Mouse (Mus musculus) cerebellum, postnatal 36 days (tissue): ENCODE results near the gene Slc9a5.

Experiments
- DNase-seq, 2 experiments: peaks; one replicate each; pipeline ENCODE4 v3.0.0; 2021 to 2022; ENCODE audit warnings: mixed read lengths in 2 of 2

Gene Slc9a5

DNA sequence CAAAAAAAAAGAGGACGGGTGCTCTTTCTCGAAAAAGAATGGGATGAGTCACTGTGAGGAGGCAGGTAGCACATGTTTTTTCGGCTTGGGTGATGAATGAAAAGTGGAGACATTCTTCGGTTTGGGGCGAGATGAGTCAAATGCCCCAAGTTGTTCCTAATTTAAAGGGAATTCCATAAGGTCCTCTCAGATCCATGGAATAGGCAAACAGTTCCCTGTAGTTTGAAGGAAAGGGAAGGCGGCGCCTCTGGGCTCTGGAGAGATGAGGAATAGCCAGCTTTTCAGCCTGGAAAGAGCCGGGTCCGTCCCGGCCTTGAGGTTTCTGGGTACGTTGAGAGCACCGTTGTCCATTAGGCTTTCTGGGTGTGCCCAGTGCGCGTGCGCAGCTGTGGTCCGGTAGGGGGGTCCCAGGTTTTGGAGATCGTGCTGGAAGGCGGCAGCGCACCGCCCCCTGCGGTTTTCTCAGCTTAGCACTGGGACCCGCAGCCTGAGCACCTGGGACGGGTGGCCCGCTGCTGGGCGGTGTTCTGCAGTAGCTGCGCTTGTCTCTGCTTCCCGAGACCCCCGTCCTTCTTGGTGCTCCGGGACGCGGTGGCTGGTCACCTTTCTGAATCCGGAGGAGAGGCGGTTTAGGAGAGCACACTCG lies at the start of gene Slc9a5:
Slc9a5 (plus strand) TSS at position 394 of the 646 bp plus-strand sequence.
- peak; percentile 67 to 68 for DNase-seq

DNA sequence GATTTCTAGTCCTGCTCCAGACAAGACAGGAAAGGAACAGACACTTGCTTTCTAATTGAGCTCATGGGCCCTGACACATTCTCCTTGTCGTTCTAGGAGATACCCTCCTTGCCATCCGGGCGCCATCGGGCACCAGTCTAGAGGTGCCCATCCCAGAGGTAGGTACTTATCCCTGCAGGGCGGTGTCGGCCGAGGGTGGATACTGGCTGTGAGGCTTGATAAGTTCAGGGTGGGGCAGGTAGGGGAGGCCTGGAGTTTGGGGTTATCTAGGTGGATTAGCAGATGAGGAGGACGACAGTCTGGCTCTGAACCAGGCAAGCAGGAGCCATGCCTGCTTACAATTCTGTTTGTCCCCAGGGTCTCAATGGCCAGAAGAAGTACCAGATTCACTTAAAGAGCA lies 48.7 kb upstream of the Slc9a5 start:
- no peak for DNase-seq

GRCm38 (mm10) chr8:105303396-105303795 lies 45.2 kb upstream of the Slc9a5 start:
- DNase-seq, result no peak

DNA sequence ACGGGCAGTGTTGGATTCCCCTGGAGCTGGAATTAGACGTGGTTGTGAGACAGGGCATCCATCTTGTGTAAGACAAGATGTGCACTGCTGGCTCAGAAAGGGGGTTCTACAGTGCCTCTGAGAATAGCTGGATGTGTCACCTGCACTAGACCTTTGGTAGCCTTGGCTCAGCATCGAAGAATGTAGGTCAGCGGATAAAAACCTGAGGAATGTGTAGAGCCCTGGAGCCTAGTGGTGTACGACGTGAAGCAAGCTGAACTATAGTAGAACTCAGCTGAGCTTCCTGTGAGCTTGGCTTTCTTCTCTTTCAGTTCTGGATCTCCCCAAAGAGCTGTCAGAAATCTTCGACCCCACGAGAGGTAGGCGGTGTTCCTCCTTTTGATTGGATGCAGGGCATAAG lies 44.8 kb upstream of the Slc9a5 start:
- DNase-seq, result no peak

- no peak for DNase-seq
These were observed 44.1 kb upstream of the Slc9a5 start for GRCm38 (mm10) chr8:105304325-105305210.

GRCm38 (mm10) chr8:105305211-105306145 lies 43.2 kb upstream of the Slc9a5 start, which contains the start of gene Elmo3:
TSS of gene Elmo3 (plus strand) at chr8:105305601.
- peak; percentile 75 to 79 for DNase-seq

- DNase-seq, result peak in 1 of 2 experiments; percentile 39
These were observed 42.4 kb upstream of the Slc9a5 start for GRCm38 (mm10) chr8:105306146-105306691.

- DNase-seq, result no peak
These were observed 41.0 kb upstream of the Slc9a5 start for GRCm38 (mm10) chr8:105307670-105308069.

- DNase-seq, result no peak
These were observed 40.2 kb upstream of the Slc9a5 start for GRCm38 (mm10) chr8:105308428-105308827.

GRCm38 (mm10) chr8:105309142-105309847 lies 39.3 kb upstream of the Slc9a5 start:
- DNase-seq, result peak; percentile 93 to 95

DNA sequence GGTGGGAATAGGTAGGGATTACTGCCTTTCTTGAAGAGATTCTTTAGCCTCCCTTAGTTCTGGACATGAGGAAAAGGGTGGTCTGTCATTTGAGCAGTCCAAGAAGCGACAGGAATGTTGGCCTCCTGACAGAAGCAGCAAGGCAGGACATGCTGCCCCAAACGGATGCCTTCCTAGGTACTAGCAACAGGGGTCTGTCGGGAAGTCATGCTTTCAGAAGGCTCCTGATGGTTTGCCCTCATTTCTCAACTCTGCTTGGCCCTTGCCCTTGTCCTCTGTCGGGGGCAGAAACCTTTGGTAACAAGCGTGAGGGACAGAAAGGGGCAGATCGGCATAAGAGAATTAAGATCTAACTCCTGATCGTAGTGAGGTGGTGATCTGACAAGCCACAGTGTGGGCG lies 38.5 kb upstream of the Slc9a5 start:
- DNase-seq, result peak in 1 of 2 experiments; percentile 46

- no peak for DNase-seq
These were observed 36.9 kb upstream of the Slc9a5 start for GRCm38 (mm10) chr8:105311718-105312117.

GRCm38 (mm10) chr8:105312891-105313481 lies 35.7 kb upstream of the Slc9a5 start:
- peak in 1 of 2 experiments; percentile 46 for DNase-seq

DNA sequence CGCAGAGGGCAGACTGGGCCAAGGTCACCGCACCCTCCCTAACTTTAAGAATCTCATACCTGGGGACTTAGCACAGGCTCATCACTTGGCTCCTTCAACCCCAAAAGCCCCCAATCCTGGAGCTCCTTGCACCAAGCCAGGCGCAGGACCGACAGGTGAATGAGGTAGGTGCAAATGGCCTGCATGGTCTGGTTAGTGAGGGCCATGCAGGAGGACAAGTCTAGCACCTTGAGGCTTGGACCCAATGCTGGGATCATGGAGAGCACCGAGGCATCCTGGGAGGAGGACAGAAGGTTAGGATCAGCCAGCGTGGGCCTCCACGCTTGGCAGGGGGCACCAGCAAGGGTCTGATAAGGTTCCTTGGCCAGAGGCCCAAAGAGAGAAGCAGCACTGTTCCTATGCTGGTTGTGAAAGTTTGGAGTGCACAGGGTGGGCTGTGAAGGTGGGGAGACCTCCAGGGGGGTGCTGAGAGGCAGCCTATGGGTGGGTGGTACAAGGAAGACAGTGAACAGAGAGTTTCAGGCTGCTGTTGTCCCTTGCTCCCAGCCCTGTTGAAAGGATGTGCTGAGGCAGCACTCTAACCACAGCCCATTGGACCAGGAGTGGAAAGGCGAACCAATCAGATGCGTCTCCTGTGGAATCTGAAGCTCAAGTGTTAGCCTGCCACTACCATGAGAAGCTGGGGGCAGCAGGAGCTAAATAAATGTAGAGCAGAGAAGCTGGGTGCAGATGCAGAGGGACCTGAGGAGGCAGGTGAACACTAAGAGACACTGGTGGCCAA lies 34.8 kb upstream of the Slc9a5 start:
- DNase-seq, result no peak

- DNase-seq, result peak; percentile 52 to 57
These were observed 33.4 kb upstream of the Slc9a5 start for GRCm38 (mm10) chr8:105315073-105315769.

DNA sequence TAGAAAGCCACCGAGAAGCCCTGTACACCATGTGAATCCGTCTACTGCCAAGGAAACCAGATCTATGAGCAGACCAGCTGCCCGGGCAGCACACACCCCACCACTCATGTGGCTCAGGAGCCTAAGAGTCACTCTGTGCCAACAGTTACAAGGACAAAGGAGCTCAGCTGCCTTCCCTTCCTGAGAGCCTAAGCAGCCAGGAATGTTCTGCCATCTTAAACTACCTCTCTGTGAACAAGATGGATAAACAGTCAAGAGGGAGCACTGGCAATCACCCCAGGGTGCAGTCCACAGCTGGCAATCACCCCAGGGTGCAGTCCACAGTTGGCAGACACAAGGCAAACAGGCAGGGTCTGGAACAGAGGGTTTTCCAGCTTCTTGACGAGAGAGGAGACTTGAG lies 30.7 kb upstream of the Slc9a5 start:
- DNase-seq, result no peak

GRCm38 (mm10) chr8:105318662-105319190 lies 29.9 kb upstream of the Slc9a5 start:
- no peak for DNase-seq

- no peak for DNase-seq
These were observed 25.5 kb upstream of the Slc9a5 start for GRCm38 (mm10) chr8:105323183-105323582.

GRCm38 (mm10) chr8:105325641-105326093 lies 23.0 kb upstream of the Slc9a5 start:
- DNase-seq, result no peak
